Mouse (Mus musculus): Measurements from ENCODE around the gene Cops4.

Cops4 gene

DNA sequence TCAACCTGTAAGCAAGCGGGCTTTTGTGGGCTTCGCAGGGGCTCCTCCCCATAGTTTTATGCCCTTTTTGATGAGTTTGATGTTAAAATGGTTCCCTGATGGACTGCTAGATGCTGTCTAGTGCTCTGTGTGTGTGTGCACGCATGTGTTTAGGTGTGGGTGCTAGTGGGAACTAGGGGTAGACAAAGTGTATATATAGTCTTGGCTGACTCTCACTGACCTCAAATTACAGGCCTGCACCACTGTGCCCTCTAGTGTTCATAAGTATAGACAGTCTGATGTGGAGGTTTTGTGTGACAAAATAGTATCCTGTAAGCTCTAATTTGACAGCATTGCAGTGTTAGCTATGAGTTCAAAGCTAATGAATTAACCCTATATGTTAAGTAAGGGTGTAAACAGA, 18.5 kb downstream of the Cops4 start:
- no peak for DNase-seq (ENCODE audit: low spot score in 2 of 2)

DNA sequence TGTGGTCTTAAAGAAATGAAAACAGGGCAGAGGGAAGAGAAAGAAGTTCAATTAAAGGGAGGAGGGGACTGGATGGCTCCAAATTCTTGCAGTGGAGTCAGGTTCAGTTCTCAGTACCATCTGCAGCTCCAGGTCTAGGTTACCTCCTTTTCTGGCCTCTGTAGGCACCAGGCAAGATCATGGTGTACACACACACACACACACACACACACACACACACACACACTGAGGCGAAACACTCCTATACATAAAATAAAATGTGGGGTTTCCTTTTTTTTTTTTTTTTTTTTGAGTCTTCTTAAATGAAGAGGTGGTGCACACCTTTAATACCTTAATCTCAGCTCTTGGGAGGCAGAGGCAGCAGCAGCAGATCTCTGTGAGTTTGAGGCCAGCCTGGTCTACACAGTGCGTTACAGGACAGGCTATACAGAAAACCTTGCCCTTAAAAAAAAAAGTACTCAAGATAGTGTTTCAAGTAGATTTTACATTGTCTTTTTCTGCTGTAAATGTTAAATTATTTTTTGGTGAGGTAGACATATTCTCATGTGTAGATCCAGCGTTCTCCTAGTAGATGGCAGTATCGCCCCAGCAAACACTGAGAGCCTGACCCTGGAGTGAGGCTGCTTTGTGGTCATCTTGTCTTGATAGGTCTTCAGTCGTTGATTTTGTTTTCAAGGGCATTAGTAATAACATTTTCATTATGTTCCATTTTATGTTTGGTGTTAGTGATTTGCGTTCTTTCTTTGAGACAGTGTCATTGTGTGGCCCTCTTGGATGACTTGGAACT, 28.4 kb downstream of the Cops4 start:
- DNase-seq (ENCODE audit: low spot score in 2 of 2): no peak

DNA sequence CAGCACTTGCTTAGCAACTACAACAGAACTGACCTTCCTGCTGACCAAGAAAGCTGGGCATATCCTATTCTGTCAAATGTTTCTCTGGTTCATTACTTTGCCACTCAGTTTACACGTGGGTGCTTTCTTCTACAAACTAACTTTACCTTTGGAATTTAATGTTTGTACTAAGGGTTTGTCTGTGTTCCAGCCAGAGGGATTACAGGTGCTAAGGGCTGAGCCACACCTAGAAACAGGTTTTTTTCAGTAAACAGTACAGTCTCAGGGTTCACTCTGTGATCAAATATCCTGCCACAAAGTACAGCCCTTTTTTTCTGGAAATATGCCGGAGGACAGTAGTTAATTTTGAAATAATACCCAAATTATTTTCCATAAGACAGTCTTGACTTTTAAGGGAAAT, 30.1 kb downstream of the Cops4 start:
- DNase-seq (ENCODE audit: low spot score in 2 of 2): no peak

DNA sequence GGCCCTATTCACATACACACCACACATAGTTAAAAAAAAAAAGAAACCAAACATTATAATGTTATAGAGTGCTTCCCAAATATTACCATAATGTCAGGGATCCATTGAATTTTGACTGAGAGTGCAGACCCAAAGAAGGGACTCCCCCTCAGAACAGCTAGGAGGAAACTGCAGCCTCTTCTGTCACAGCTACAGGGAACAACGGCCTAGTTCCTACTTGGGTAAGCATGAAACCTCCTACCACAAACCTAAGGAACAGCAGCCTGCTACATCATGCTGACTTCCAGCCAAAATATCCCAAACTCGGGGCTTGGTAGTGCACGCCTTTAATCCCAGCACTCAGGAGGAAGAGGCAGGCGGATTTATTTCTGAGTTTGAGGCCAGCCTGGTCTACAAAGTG, 31.2 kb downstream of the Cops4 start:
- no peak for DNase-seq (ENCODE audit: low spot score in 2 of 2)

DNA sequence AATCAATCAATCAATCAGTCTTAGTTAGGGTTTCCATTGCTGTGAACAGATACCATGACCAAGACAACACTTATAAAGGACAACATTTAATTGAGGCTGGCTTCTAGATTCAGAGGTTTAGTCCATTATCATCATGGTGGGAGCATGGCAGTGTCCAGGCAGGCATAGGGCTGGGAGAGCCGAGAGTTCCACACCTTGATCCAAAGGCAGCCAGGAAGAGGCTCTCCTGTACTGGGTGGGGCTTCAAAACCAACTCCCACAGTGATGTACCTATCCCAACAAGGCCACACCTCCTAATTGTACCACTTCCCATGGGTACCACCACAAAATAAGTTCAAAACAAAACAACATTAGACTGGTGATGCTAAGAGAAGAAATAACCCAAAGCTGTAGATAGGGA, 32.0 kb downstream of the Cops4 start:
- DNase-seq (ENCODE audit: low spot score in 2 of 2): no peak

DNA sequence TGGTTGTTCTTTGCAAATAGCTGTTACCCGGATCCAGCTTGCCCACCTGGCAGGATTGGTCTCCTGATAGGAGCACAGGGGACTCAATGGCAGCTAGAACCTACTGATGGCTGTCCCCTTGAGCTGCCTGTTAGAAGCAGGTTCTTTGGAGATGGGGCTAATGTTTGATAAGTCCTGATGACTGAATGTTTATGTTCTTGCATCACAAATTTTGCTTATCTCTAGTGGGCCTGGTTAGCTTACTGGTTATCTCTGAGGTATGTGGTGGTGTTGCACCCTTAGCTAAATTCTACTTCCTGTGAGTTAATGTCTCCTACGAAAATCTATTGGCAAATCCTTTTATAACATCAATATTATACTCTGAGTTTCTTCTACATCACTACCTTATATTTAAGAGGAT, 33.8 kb downstream of the Cops4 start:
- DNase-seq (ENCODE audit: low spot score in 2 of 2): no peak

DNA sequence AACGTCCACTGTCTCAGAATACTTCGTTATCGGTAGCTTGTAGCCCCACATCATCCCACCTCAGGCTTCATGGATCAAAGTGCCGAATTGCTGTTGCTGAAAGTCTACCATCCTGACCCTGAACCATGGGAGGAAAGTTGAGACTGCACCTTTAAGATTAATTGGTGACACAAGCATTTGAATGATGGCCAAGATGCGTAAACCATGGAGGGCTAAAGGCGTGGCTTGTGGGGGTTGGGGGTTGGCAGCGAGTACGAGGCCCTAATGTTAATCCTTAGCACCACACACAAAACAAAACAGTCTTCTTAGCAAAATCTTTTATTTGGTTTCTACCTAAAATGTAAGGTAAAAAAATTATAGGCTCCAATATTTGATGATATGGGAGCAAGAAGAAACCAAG, 35.3 kb downstream of the Cops4 start:
- DNase-seq (ENCODE audit: low spot score in 2 of 2): no peak

DNA sequence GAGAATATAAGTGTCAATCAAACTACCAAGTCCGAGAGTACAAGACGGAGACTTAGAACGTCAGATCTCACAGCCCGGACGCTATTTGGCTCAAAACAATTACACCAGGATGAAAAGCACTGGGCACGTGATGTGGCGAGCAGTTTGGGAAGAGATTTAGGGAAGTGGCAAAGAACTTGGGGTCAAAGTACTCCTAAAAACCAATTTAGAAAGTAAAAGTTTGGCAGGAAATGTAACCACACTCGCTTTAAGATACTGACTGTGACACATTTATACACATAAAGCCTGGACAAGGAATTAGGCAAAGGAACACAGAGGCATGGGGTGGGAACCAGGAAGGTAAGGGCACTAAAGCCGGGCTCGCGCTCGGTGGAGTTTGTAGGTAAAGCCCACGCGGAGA, 38.9 kb downstream of the Cops4 start:
- DNase-seq (ENCODE audit: low spot score in 2 of 2): no peak

DNA sequence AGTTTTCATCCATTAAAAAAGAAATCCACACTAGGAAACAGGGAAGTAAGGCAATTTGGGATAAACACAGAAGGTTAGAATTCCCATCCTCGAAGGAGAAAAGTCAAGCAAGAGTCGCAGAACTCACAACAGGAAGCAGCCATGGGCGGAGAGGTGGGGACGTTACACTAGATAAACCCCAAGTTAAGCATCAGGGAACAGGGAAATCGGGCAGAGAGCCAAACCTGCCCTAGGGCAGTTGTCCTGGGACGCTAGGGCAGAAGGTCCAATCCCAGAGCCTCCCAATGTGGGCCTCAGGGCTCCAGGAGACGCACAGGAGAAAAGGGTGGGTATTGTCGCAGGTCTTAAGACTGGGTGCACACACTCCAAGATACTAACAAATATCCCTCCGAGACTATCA, 39.4 kb downstream of the Cops4 start:
- DNase-seq (ENCODE audit: low spot score in 2 of 2): no peak

DNA sequence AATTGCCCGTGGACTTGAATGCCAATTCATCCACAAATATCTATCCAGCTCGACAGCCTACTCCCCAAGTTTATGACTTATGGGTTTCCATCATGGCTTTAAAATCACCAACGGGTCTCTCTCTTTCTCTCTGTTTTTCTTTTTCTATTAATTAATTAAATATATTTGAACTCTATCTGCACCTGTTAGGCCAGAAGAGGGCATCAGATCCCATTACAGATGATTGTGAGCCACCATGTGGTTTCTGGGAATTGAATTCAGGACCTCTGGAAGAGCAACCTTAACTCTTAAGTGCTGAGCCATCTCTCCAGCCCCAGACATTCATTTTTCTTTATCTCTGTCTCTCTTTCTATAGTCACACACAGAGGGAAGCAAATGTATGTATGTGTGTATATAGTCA, 40.7 kb downstream of the Cops4 start:
- no peak for DNase-seq (ENCODE audit: low spot score in 2 of 2)

DNA sequence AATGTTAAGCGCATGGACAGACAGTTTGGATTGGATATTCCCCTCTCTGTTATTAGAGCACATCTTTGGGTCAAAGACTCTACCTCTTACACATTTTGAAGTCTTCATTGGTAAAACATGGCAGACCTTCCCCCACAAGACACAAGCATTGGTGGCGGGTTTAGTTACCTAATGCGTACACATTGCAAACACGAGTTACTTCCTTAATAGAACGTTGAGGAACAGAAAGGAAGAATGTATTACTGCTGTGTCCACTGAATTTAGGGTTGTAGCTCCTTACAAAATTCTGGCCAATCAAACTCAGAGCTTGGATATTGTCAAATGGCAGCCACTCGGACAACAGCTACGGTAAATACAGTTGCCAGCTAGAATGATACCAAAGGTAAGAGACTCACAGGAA, 41.2 kb downstream of the Cops4 start:
- DNase-seq (ENCODE audit: low spot score in 2 of 2): no peak

DNA sequence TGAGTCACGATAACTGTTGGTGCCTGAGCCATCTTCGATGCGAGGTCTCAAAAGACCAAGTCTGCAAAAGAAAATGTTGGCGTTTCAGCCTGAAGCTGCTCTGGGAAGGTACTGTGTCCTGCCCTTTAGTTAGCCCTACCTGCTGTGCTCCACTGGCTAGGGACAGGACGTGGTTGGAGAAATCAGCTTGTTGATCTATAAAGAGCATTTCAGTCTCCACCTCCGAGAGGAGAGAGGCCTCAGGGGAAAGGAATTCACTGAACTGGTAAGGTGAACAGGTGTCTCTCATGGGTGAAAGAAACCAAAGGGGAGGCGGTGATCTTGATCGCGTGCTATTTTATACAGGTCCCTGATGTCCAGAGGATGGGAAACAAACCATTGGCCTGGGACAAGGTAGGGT, 44.6 kb downstream of the Cops4 start:
- DNase-seq (ENCODE audit: low spot score in 2 of 2): no peak

DNA sequence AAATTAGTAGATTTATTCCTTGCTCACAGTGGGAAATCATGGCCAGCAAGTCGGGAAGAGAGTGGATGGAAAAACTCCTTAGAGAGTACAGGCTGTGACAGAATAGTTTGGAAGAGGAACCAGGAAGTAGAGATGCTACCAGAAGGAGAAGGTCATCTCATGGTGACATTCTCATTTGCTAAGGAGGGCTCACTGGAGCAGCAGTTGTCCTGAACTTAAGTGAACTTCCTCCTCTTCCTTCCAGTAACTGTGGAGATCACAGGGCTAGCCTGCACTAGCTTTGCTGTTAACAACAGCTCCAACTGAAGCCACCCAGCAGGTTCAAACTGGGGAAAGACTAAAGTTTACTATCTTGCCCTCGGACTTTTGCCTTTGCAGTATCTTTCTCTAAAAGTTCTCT, 48.7 kb downstream of the Cops4 start:
- no peak for DNase-seq (ENCODE audit: low spot score in 2 of 2)

DNA sequence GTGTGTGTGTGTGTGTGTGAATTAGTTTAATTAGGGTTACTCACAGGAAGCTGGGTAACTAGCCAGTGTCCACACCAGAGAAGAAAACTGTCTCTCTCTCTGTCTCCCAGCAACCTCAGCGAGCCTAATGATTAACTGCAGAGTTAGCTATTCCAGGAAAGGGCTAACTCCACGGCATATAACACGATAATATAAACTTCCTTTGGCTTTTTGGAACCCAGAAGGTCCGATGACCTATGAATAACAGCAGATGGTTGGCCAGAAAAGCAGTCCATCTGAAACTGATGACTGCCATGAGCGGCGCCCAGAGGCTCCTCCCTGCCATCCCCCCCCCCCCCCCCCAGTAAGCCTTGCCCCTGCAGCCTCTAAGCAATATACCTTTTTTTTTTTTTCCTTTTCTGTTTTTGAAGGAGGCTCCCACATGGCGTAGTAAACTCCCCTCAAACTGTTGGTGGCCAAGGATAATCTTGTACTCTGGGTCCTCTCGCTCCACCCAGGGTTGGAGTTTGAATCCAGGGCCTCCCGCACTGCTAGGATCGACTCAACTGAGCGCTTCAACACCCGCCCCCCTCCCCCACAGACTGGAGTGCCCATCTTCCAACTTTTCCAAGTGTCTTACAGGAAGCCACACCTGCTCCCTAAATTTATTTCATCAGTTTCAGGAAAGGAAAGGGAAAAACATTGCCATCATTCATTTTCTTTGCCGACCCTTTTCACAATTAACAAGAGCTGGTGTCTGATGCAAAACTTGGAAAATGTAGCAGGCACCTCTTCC, 49.3 kb downstream of the Cops4 start:
- no peak for DNase-seq (ENCODE audit: low spot score in 2 of 2)

DNA sequence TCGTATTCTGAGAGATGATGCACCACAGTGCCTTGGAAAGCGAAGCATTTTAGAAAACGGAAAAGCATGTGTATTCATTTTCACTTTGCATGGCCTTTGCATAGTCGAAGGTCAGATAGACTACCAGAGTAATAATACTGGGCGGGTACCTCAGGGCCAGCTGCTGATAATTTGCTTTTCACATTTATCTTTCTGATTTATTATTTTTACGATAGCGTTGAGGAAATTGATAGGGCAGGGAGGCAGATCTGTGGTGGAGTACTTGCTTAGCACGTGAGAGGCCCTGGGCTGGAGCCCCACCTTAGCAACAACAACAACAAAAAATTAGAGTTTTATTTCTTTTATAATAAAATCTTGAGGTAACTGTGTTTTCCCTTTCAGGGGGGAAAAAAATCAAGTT, 50.1 kb downstream of the Cops4 start:
- DNase-seq (ENCODE audit: low spot score in 2 of 2): no peak

DNA sequence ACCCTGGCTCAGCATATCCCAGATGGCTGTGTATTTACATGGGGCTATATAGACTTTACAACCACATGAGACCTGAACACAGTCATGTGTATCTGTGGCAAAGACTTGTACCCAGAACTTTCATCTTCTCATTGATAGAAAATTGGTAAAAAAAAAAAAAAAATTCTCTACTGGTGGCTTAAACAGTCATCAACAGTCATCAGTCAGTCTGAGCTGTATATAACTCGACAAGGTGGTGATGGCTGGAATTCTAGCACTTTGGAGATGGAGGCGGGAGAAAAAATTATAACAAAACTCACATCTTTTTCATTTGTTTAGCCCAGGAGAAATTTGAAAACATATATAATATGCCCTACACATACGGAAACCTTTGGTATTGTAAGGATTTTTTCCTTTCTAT, 50.7 kb downstream of the Cops4 start:
- no peak for DNase-seq (ENCODE audit: low spot score in 2 of 2)

DNA sequence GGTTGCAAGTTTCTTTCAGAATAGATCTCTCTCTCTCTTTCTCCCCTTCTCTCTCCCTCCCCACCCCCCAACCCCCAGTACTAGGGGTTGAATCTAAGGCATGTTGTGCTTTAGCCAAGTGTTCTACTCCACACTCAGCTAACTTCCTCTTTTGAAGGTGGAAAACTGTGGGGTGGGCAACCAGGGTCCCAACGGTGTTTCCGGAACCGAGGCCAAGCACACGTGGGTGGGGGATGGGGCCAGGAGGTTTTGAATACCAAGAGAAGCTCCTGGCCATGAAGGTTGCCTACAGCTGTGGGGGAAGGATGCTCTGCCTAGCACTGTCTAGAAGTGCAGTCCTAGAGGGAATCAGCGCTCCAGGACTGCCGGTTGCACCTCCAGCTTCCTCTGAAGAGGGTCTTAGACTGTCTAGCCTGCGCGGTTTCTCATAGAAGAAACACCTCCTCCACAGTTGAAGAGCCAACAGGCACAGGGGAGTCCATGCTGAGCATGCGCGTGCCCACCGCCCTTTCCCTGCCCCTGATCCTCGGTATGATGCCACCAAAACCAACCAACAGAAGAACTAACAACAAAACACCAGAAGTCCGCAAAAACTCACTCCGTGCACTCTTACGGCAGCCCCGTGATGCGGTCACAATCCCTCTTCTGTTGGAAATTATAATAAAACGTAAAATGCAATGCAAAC, 51.3 kb downstream of the Cops4 start:
- no peak for DNase-seq (ENCODE audit: low spot score in 2 of 2)

DNA sequence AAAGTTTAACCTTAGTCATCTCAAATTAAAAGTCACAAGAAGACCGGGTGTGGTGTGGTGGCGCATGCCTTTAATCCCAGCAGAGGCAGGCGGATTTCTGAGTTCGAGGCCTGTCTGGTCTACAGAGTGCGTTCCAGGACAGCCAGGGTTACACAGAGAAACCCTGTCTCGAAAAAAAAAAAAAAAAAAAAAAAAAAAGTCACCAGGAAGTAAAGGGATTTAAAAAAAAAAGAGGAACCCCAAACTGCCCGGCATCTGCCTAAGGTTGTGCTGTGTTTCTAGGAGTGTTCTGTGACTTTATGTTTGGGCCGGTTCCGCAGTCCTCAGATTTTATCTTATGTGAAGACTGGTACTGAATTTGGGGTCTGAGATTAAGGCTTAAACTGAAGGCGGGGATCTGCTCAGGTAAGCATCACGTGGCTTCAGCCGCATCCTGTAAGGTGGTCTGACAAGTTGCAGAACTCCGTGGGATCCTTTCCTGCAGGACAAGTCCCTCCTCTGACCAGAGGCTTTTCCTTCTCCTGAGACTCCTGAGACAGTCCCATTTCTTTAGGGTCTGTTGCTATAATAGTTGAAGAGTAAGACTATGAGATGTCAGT, 52.0 kb downstream of the Cops4 start:
- DNase-seq (ENCODE audit: low spot score in 2 of 2): no peak

DNA sequence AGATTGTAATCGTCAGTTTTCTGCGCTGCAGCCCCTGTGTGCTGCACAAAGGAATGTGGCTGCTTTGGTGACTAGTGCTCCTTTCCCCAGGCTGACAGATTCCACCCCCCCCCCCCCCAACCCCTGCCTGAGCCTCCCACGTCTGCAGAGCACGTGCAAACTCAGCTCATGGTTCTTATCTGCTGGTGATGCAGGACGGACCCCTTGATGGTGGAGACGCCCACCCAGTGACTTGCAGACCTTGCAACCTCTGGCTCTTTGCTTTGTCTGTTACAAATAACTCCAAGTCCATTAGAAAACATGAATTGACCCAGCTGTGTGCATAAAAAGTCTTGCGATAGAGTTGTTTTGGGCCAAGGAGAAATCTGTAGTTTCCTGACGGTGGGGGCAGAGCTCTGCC, 52.6 kb downstream of the Cops4 start:
- DNase-seq (ENCODE audit: low spot score in 2 of 2): no peak

DNA sequence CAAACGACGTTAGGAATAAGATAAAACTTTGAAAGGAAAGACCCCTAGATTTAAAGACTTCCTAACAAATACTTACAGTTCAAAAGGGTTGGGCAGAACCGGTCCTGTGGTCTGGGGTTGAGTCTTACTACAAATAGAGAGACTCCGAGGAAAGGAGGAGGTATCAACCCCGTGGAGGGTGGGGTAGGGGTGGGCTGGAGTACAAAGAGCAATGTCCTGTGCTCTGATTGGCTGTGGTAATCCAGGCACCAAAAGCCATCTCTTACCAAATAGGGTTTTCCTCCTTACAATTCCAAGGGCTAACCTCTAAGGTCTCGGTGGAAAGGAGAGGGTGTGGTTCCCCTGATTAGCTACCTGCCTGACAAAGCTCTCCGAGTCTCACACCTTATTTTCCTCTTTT, 54.0 kb downstream of the Cops4 start, which contains the start of gene Plac8:
Plac8 (minus strand) TSS at position 177 of the 400 bp plus-strand sequence.
- no peak for DNase-seq (ENCODE audit: low spot score in 2 of 2)

DNA sequence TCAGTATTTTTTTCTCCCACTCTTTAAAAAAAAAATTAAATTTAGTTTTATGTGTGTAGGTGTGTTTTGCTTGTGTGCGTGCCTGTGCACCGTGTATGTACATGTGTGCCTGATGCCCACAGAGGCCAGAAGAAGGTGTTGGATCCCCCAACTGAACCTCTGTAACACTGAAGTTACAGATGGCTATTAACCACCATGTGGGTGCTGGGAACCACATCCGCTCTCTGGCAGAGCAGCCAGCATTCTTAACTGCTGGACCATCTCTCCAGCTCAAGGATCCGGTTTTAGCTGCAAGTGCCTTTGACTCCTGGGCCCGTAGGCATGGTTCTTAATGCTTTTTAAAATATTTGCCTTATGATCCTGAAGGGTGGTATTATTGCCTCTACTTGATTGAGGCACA, 55.1 kb downstream of the Cops4 start:
- DNase-seq (ENCODE audit: low spot score in 2 of 2): no peak

DNA sequence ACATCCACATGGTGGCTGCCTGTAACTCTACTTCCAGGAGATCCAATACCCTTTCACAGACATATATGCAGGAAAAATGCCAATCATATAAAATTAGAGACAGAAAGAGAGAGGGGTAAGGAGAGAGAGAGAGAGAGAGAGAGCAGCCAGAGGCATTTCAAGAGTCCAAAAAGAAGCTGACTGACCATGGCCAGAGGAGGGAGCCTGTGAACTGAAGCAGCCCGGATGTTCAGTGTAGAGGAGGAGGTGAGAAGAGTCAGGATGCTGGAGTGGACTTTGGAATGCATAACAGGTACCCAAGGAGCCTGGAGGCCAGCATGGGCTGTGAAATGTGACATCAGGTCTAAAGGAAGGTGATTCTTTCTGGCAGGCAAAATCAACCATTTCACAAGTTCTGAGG, 56.7 kb downstream of the Cops4 start:
- no peak for DNase-seq (ENCODE audit: low spot score in 2 of 2)
